Mouse (Mus musculus): Measurements from ENCODE around the gene Nup205. TPM values are rescaled to one million over a fixed set of nuclear protein-coding genes. Genes with fewer than 3 reads are reported as not detected.

Gene Nup205
- polyA plus RNA-seq (2014; fragmentation: Illumina TruSeq; extraction: RNeasy Lipid Tissue Mini Kit (QIAGEN cat#74804); ENCODE audit: low read depth, low replicate concordance): 10.0 TPM

GRCm38 (mm10) chr6:35176979-35177649 is at the start of gene Nup205:
Gene Nup205 (plus strand): TSS chr6:35177421.

GRCm38 (mm10) chr6:35133579-35134488 is 43.4 kb upstream of the Nup205 start, which contains the start of gene Cnot4:
Gene Cnot4 (minus strand): TSS chr6:35133724.

Other genes with a start within 250 kb of the Nup205 start
- gene Slc23a4, start 189.0 kb upstream of the Nup205 start, polyA plus RNA-seq (2014; fragmentation: Illumina TruSeq; extraction: RNeasy Lipid Tissue Mini Kit (QIAGEN cat#74804); ENCODE audit: low read depth, low replicate concordance): 0.58 TPM
- gene Cnot4, start 43.7 kb upstream of the Nup205 start, polyA plus RNA-seq (2014; fragmentation: Illumina TruSeq; extraction: RNeasy Lipid Tissue Mini Kit (QIAGEN cat#74804); ENCODE audit: low read depth, low replicate concordance): 16.2 TPM
- 0.29 TPM for gene Slc13a4, start 130.7 kb downstream of the Nup205 start, polyA plus RNA-seq (2014; fragmentation: Illumina TruSeq; extraction: RNeasy Lipid Tissue Mini Kit (QIAGEN cat#74804); ENCODE audit: low read depth, low replicate concordance)
- 1.2 TPM for gene Fam180a, start 148.7 kb downstream of the Nup205 start, polyA plus RNA-seq (2014; fragmentation: Illumina TruSeq; extraction: RNeasy Lipid Tissue Mini Kit (QIAGEN cat#74804); ENCODE audit: low read depth, low replicate concordance)

All from heart, adult 10 weeks (tissue).